Mouse (Mus musculus) CH12.LX (cell line): ENCODE data around the gene 4930544D05Rik. TPM values are rescaled to one million over a fixed set of nuclear protein-coding genes. Genes with fewer than 3 reads are reported as not detected.
A peak's percentile ranks its signal among the peaks of the same experiment; 100 is the strongest.

Experiments
- DNase-seq: peaks from one replicate; pipeline ENCODE4 v3.0.0-alpha.2; 2013; ENCODE audit errors: extremely low read depth
- H3K27ac ChIP-seq: 2 replicates; pipeline ENCODE4 v1.5.1; 2012; ENCODE audit warnings: low read depth, mild to moderate bottlenecking, control low read depth, moderate library complexity; ENCODE audit not compliant: insufficient read depth
- H3K27me3 ChIP-seq: replicated peaks from 2 replicates; pipeline ENCODE3; 2012; ENCODE audit warnings: inconsistent platforms
- H3K36me3 ChIP-seq, 2 experiments: replicated peaks in 1 of 2; 2 replicates each; pipeline versions ENCODE3 to v1.6.1; 2012; ENCODE audit warnings: inconsistent platforms in 1 of 2, low read length in 1 of 2, mild to moderate bottlenecking in 1 of 2, mixed read lengths in 1 of 2, moderate library complexity in 1 of 2; ENCODE audit not compliant: control insufficient read depth in 1 of 2, insufficient read depth in 1 of 2
- H3K4me1 ChIP-seq, 2 experiments: 2 replicates each; pipeline ENCODE4 v1.6.1; 2012; ENCODE audit warnings: inconsistent platforms in 1 of 2, moderate library complexity in 1 of 2; ENCODE audit not compliant: insufficient read depth in 2 of 2, control insufficient read depth in 1 of 2
- H3K4me2 ChIP-seq: 2 replicates; pipeline ENCODE4 v1.6.1; 2012; ENCODE audit warnings: low read depth, mild to moderate bottlenecking, control low read depth; ENCODE audit not compliant: poor library complexity, insufficient read depth, severe bottlenecking
- H3K4me3 ChIP-seq, 3 experiments: fragments of 150-350 bp in 1 of 3; sonication (generic) in 1 of 3; replicated peaks in 1 of 3; 2 replicates each; pipeline versions ENCODE3 to v1.5.1; 2011 to 2012; ENCODE audit warnings: low read depth in 2 of 3, low read length in 2 of 3, mild to moderate bottlenecking in 2 of 3, moderate library complexity in 2 of 3, control low read depth in 1 of 3, improper control_type of control experiment in 1 of 3, inconsistent platforms in 1 of 3, mixed read lengths in 1 of 3; ENCODE audit not compliant: poor library complexity in 1 of 3
- H3K79me2 ChIP-seq: replicated peaks from 2 replicates; pipeline ENCODE4 v1.6.1; 2012; ENCODE audit warnings: mild to moderate bottlenecking, moderate library complexity; ENCODE audit not compliant: control insufficient read depth, poor library complexity, insufficient read depth, severe bottlenecking; ENCODE audit errors: extremely low read depth
- H3K9ac ChIP-seq: 2 replicates; pipeline ENCODE4 v1.6.1; 2012; ENCODE audit warnings: low read depth, mild to moderate bottlenecking, control low read depth, moderate library complexity; ENCODE audit not compliant: insufficient read depth
- H3K9me3 ChIP-seq: replicated peaks from 2 replicates; pipeline ENCODE3; 2012; ENCODE audit warnings: low read length, inconsistent platforms, mixed read lengths
- BHLHE40 ChIP-seq: IDR thresholded peaks from 2 replicates; pipeline ENCODE4 v1.6.1; 2011; ENCODE audit warnings: mild to moderate bottlenecking, low read depth, low read length, improper control_type of control experiment
- CHD1 ChIP-seq: IDR thresholded peaks from 2 replicates; pipeline ENCODE4 v1.6.1; 2012; ENCODE audit warnings: low read depth, low read length, improper control_type of control experiment, inconsistent platforms
- CHD2 ChIP-seq: IDR thresholded peaks from 2 replicates; pipeline ENCODE4 v1.6.1; 2011; ENCODE audit warnings: low read length, improper control_type of control experiment
- CTCF ChIP-seq, 2 experiments: IDR thresholded peaks in 1 of 2; conservative IDR thresholded peaks in 1 of 2; 2 replicates each; pipeline ENCODE4 v1.5.1; 2011 to 2012; ENCODE audit warnings: low read depth in 2 of 2, low read length in 2 of 2, improper control_type of control experiment in 1 of 2, inconsistent platforms in 1 of 2, mild to moderate bottlenecking in 1 of 2, moderate library complexity in 1 of 2
- E2F4 ChIP-seq: IDR thresholded peaks from 2 replicates; pipeline ENCODE4 v1.6.1; 2011; ENCODE audit warnings: low read depth, low read length, improper control_type of control experiment; ENCODE audit not compliant: insufficient replicate concordance
- ELF1 ChIP-seq: IDR thresholded peaks from 2 replicates; pipeline ENCODE4 v1.6.1; 2014; ENCODE audit warnings: low read depth, mild to moderate bottlenecking, inconsistent platforms, low read length, improper control_type of control experiment
- EP300 ChIP-seq: IDR thresholded peaks from 2 replicates; pipeline ENCODE4 v1.6.1; 2011; ENCODE audit warnings: low read length, improper control_type of control experiment
- ETS1 ChIP-seq: conservative IDR thresholded peaks from 2 replicates; pipeline ENCODE4 v1.6.1; 2012; ENCODE audit warnings: low read depth, mild to moderate bottlenecking, inconsistent platforms, low read length, improper control_type of control experiment, moderate library complexity
- GABPA ChIP-seq: IDR thresholded peaks from 2 replicates; pipeline ENCODE4 v1.6.1; 2012; ENCODE audit warnings: low read depth, low read length, improper control_type of control experiment, inconsistent platforms; ENCODE audit not compliant: insufficient replicate concordance
- IRF4 ChIP-seq: IDR thresholded peaks from 2 replicates; pipeline ENCODE4 v1.6.1; 2014; ENCODE audit warnings: low read depth, mild to moderate bottlenecking, inconsistent platforms, low read length, improper control_type of control experiment
- JUN ChIP-seq: IDR thresholded peaks from 2 replicates; pipeline ENCODE4 v1.6.1; 2011; ENCODE audit warnings: low read depth, mild to moderate bottlenecking, low read length, improper control_type of control experiment, moderate library complexity; ENCODE audit not compliant: insufficient read depth
- JUND ChIP-seq: conservative IDR thresholded peaks from 2 replicates; pipeline ENCODE4 v1.6.1; 2011; ENCODE audit warnings: low read depth, low read length, improper control_type of control experiment
- MAFK ChIP-seq: IDR thresholded peaks from 2 replicates; pipeline ENCODE4 v1.6.1; 2011; ENCODE audit warnings: low read length, improper control_type of control experiment; ENCODE audit not compliant: insufficient replicate concordance
- MAX ChIP-seq: IDR thresholded peaks from 2 replicates; pipeline ENCODE4 v1.6.1; 2011; ENCODE audit warnings: low read length, improper control_type of control experiment
- MAZ ChIP-seq: IDR thresholded peaks from 2 replicates; pipeline ENCODE4 v1.6.1; 2012; ENCODE audit warnings: low read depth, mild to moderate bottlenecking, inconsistent platforms, low read length, improper control_type of control experiment, moderate library complexity
- MEF2A ChIP-seq: IDR thresholded peaks from 2 replicates; pipeline ENCODE4 v1.6.1; 2014; ENCODE audit warnings: low read depth, mild to moderate bottlenecking, inconsistent platforms, low read length, improper control_type of control experiment, borderline replicate concordance
- MXI1 ChIP-seq: IDR thresholded peaks from 2 replicates; pipeline ENCODE4 v1.6.1; 2011; ENCODE audit warnings: mild to moderate bottlenecking, low read depth, low read length, improper control_type of control experiment
- MYC ChIP-seq: IDR thresholded peaks from 2 replicates; pipeline ENCODE4 v1.6.1; 2011; ENCODE audit warnings: low read depth, mild to moderate bottlenecking, improper control_type of control experiment, low read length
- NELFE ChIP-seq: IDR thresholded peaks from 2 replicates; pipeline ENCODE4 v1.6.1; 2011; ENCODE audit warnings: low read depth, low read length, improper control_type of control experiment
- PAX5 ChIP-seq: IDR thresholded peaks from 2 replicates; pipeline ENCODE4 v1.6.1; 2012; ENCODE audit warnings: low read length, inconsistent platforms, mixed read lengths
- POLR2A ChIP-seq: IDR thresholded peaks from 2 replicates; pipeline ENCODE4 v1.6.1; 2011; ENCODE audit warnings: low read depth, mild to moderate bottlenecking, improper control_type of control experiment, low read length
- POLR2AphosphoS2 ChIP-seq: IDR thresholded peaks from 2 replicates; pipeline ENCODE4 v1.6.1; 2011; ENCODE audit warnings: low read depth, low read length, improper control_type of control experiment
- RAD21 ChIP-seq: IDR thresholded peaks from 2 replicates; pipeline ENCODE4 v1.6.1; 2011; ENCODE audit warnings: low read depth, mild to moderate bottlenecking, low read length, improper control_type of control experiment, moderate library complexity
- RCOR1 ChIP-seq: conservative IDR thresholded peaks from 2 replicates; pipeline ENCODE4 v1.6.1; 2012; ENCODE audit warnings: low read depth, mild to moderate bottlenecking, inconsistent platforms, low read length, improper control_type of control experiment
- SIN3A ChIP-seq: IDR thresholded peaks from 2 replicates; pipeline ENCODE4 v1.6.1; 2012; ENCODE audit warnings: low read length, improper control_type of control experiment, inconsistent platforms
- TCF12 ChIP-seq: IDR thresholded peaks from 2 replicates; pipeline ENCODE4 v1.6.1; 2014; ENCODE audit warnings: low read depth, mild to moderate bottlenecking, inconsistent platforms, low read length, improper control_type of control experiment
- UBTF ChIP-seq: IDR thresholded peaks from 2 replicates; pipeline ENCODE4 v1.6.1; 2012; ENCODE audit warnings: low read depth, mild to moderate bottlenecking, inconsistent platforms, low read length, improper control_type of control experiment, moderate library complexity
- USF1 ChIP-seq: IDR thresholded peaks from 2 replicates; pipeline ENCODE4 v1.6.1; 2014; ENCODE audit warnings: low read depth, mild to moderate bottlenecking, inconsistent platforms, low read length, improper control_type of control experiment
- USF2 ChIP-seq: conservative IDR thresholded peaks from 2 replicates; pipeline ENCODE4 v1.6.1; 2011; ENCODE audit warnings: low read depth, low read length, improper control_type of control experiment
- ZC3H11A ChIP-seq: IDR thresholded peaks from 2 replicates; pipeline ENCODE4 v1.6.1; 2012; ENCODE audit warnings: low read depth, mild to moderate bottlenecking, inconsistent platforms, low read length, improper control_type of control experiment
- ZMIZ1 ChIP-seq: IDR thresholded peaks from 2 replicates; pipeline ENCODE4 v1.6.1; 2012; ENCODE audit warnings: low read depth, mild to moderate bottlenecking, inconsistent platforms, low read length, improper control_type of control experiment
- ZNF384 ChIP-seq: IDR thresholded peaks from 2 replicates; pipeline ENCODE4 v1.6.1; 2012; ENCODE audit warnings: low read depth, low read length, improper control_type of control experiment, inconsistent platforms
- dilution Hi-C: fragments of 300-500 bp; cut with MboI; formaldehyde crosslinking; loops from 2 replicates; pipeline ENCODE4 v1.14.3; 2020; ENCODE audit warnings: low sequenced_read_pairs; ENCODE audit not compliant: extremely low pct_unique_long_range_greater_than_20kb, extremely low pct_ligation_motif_present
- in situ Hi-C: fragments of 300-500 bp; cut with MboI; formaldehyde crosslinking; loops from 3 replicates; pipeline ENCODE4 v1.14.3; 2019; ENCODE audit warnings: low sequenced_read_pairs, low pct_ligation_motif_present, low pct_unique_long_range_greater_than_20kb, mixed read lengths
- polyA plus RNA-seq: library from polyadenylated mRNA; unstranded; fragments of >175 nt; gene quantifications from 2 replicates; pipeline ENCODE4 v1.2.1, GENCODE M21; 2012; ENCODE audit warnings: low read depth; ENCODE audit not compliant: insufficient read length
- total RNA-seq, 2 experiments: library from RNA; depleted of rRNA; stranded (reverse); fragments of 300-350 nt in 1 of 2; fragments of >200 nt in 1 of 2; gene quantifications; 2 replicates each; pipeline ENCODE4 v1.2.3; 2012 to 2014

The 4930544D05Rik gene
- total and polyA plus RNA-seq, 3 experiments, result 0.17 TPM; not detected in 2

DNA sequence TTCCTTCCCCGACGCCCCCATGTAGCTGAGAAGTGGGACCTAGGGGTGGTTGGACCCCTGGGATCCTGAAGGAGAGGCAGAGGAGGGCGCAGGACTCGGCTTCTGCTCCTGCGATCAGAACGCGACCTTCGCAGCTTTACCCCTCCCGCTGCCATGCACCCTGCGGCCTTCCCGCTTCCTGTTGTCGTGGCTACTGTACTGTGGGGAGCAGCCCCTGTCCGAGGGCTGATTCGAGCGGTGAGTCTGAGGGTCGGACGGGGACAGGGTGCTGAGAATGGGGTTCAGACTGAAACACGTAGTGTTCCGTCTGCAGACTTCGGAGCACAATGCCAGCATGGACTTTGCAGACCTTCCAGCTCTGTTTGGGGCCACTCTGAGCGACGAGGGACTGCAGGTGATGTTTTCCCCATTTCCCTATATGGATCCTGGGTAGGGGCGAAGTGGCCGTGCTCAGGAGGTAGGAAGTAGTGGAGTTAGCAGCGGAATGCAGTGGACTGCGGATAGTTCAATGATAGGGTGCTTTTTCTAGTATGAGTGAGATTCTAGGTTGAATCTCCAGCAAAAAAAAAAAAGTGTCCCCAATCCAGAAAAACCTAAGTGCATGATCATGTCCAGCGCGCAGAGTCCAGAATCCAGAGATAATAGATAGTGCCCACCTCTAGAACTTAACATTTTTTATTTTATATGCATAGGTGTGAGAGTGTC lies 32.2 kb downstream of the 4930544D05Rik start (continued):
- no peak for TF ChIP-seq CTCF (conservative IDR thresholded peaks at IDR 0.05 in 1 of 2, IDR thresholded peaks at IDR 0.05 in 1 of 2; ENCODE audit: low read depth in 2 of 2, low read length in 2 of 2)
- no peak for TF ChIP-seq POLR2A
- TF ChIP-seq CHD1, result no peak; the same call in 1 of the 2 replicates
- TF ChIP-seq ZMIZ1, result peak; percentile 67
- no peak for TF ChIP-seq JUND
- no peak for TF ChIP-seq JUN
- peak; percentile 42; the same call in 1 of the 2 replicates for TF ChIP-seq MXI1
- TF ChIP-seq RCOR1, result no peak
- no peak for TF ChIP-seq ETS1

GRCm38 (mm10) chr11:70648512-70648911 lies 32.9 kb downstream of the 4930544D05Rik start:
- Histone ChIP-seq H3K79me2 (peaks cover 67% of the 10 kb centered on the region), H3K27me3 (no peaks in the 10 kb centered on the region), H3K9ac (peak overlapping the region; percentile 94), H3K36me3 (peaks cover 49 to 73% of the 10 kb centered on the region in 2 experiments), H3K4me3 (peak overlapping the region; percentile 66 to 89 (median 67)), H3K27ac (0 out of 2 replicates have a peak overlapping the region, but pooled peaks have one; percentile 2), H3K4me2 (peak overlapping the region; percentile 95), H3K9me3 (no peaks in the 10 kb centered on the region), H3K4me1 (peaks cover 25 to 56% of the 10 kb centered on the region in 2 experiments)
- in situ Hi-C loops, result no loop called here
- no peak for TF ChIP-seq ELF1
- no peak for TF ChIP-seq USF2
- no peak for TF ChIP-seq NELFE
- peak; percentile 46; the same call in 1 of the 2 replicates for TF ChIP-seq MYC
- peak; percentile 19; the same call in 1 of the 2 replicates for TF ChIP-seq CHD1
- no peak for TF ChIP-seq ZC3H11A
- TF ChIP-seq MAX, result no peak
- peak; percentile 77 for TF ChIP-seq EP300
- no peak for TF ChIP-seq BHLHE40
- TF ChIP-seq RAD21, result no peak
- peak; percentile 18; the same call in 1 of the 2 replicates for TF ChIP-seq POLR2AphosphoS2
- peak; percentile 84 for TF ChIP-seq IRF4
- no peak for TF ChIP-seq E2F4
- no peak for TF ChIP-seq RCOR1
- TF ChIP-seq MAFK, result no peak
- no peak; the same call in 1 of the 2 replicates for TF ChIP-seq POLR2A
- TF ChIP-seq CTCF (conservative IDR thresholded peaks at IDR 0.05 in 1 of 2, IDR thresholded peaks at IDR 0.05 in 1 of 2; ENCODE audit: low read depth in 2 of 2, low read length in 2 of 2), result no peak
- TF ChIP-seq JUND, result peak; percentile 70
- no peak; the same call in 1 of the 2 replicates for TF ChIP-seq ZNF384
- no peak for TF ChIP-seq MEF2A
- TF ChIP-seq ETS1, result peak; percentile 33; the same call in 1 of the 2 replicates
- TF ChIP-seq MAZ, result no peak
- TF ChIP-seq PAX5, result no peak
- TF ChIP-seq CHD2, result peak; percentile 49; the same call in 1 of the 2 replicates
- TF ChIP-seq JUN, result 0 out of 2 replicates have a peak, but pooled peaks have one; percentile 45
- TF ChIP-seq UBTF, result no peak
- no peak for TF ChIP-seq USF1
- peak; percentile 40 for TF ChIP-seq ZMIZ1
- TF ChIP-seq GABPA, result no peak
- no peak for TF ChIP-seq TCF12
- TF ChIP-seq SIN3A, result no peak; the same call in 1 of the 2 replicates
- dilution Hi-C loops, result no loop called here
- peak; percentile 77 for DNase-seq
